Mouse (Mus musculus): Measurements from ENCODE around the gene Dcbld1. TPM values are rescaled to one million over a fixed set of nuclear protein-coding genes. Genes with fewer than 3 reads are reported as not detected.

Gene Dcbld1
- polyA plus RNA-seq, 1 experiment from 2014 or later, result 21.9 TPM

DNA sequence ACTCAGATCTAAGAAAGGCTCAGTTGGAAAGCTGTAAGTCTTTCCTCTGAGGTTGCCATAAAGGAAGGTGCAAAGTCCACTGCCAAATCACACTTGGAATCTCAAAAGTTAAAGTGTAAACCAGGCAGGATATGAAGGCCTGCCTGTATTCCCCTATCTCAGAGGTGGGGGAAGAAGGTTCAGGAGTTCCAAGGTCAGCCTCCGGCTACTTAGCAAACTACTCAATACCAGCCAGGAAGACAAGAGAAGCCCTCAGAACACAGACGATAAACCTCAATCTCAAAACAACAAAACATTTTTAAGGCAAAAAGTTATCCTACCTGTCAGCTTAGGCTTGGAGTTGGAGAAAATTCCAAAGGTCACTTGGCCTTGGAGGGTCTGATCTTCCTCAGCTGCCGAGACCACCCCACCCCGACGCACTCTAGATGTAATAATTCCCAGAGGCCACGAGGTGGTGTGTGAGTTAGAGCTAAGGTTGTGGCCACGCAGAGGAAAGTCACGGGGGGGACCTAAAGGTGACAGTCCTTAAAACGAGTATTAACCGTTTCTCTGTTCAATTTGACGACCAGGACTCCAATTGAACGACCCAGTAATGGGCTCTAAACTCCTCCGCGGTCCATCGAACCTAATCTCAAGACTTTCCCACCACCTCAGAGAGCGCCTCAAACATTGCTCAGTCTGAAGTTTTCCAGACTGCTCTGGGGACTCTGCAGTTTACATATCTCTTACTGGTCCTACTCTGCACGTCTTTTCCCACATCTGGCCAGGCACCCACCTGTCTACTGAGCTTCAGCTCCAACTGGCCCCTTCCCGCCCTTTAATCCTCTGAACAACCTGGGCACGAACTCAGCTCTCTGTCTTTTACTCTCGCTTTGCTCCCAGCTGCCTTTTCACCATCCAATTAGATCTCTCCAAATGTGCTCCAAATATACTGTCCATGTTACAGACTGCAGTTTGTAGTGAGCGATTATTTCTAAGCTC lies 933 bp upstream of the Dcbld1 start:
- WGBS, result 13% methylated on average over 21 of the region's 21 CpGs
- Histone ChIP-seq H3K9ac (ENCODE audit: low read length) (0 out of 2 replicates have a peak overlapping the region, but pooled peaks have one; percentile 27), H3K4me2 (ENCODE audit: low read depth, severe bottlenecking) (peak overlapping the region; percentile 74), H3K4me1 (ENCODE audit: control insufficient read depth, insufficient read depth, low read length) (peaks cover 6% of the 10 kb centered on the region), H3K27ac (replicated peaks; ENCODE audit: low read depth, low read length) (no peak overlapping the region), H3K36me3 (ENCODE audit: control insufficient read depth, insufficient read depth, low read length) (no peaks in the 10 kb centered on the region), H3K27me3 (ENCODE audit: control insufficient read depth, insufficient read depth, low read length) (no peaks in the 10 kb centered on the region), H3K4me3 (ENCODE audit: low read depth, low read length) (peak overlapping the region; percentile 64), H3K9me3 (ENCODE audit: control insufficient read depth, low read length) (no peaks in the 10 kb centered on the region)
- ATAC-seq (ENCODE audit: insufficient number of reproducible peaks, low FRiP score, low TSS enrichment, low read depth) (0 out of 2 replicates have a peak, but pooled peaks have one; percentile 10), DNase-seq (ENCODE audit: low spot score) (peak; percentile 52)

DNA sequence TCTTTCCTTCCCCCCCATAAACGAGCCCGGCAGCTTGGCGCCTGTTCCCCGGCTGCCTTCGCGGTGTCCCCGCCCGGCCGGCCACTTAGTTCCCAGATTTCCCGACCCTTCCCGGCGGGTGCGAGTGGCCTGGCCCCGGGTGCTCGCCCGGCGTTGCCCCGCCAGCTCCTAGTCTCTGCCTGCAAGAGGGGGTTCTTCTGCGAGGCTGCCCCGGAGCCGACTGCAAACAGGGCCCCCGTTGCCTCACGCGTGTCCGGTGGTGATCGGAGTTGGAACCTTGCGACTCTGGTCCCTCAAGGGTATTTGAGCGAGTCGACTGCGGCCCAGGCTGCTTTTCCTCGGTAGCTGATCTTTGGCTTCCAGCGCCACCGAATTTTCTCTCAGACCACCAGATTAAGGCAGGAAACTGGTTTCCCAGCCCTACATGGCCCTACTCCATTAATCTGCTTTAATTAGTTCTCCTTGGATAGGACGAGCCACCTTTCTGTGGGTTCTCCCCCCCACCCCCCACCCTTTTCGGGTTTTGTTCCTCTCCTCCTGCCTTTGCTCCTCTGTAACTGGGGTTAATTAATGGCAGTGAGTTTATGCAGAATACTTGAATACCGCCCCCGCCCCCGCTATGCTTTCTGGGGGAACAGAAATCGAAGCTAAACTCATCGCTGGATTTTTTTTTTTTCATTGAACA lies 692 bp downstream of the Dcbld1 start:
- peak; percentile 68 for DNase-seq (ENCODE audit: low spot score)
- Histone ChIP-seq H3K4me2 (ENCODE audit: low read depth, severe bottlenecking) (peak overlapping the region; percentile 74), H3K9ac (ENCODE audit: low read length) (peak overlapping the region; percentile 68), H3K4me3 (ENCODE audit: low read depth, low read length) (peak overlapping the region; percentile 64), H3K27ac (replicated peaks; ENCODE audit: low read depth, low read length) (peak overlapping the region; percentile 10; the same call in 1 of the 2 replicates), H3K9me3 (ENCODE audit: control insufficient read depth, low read length) (no peaks in the 10 kb centered on the region), H3K4me1 (ENCODE audit: control insufficient read depth, insufficient read depth, low read length) (peaks cover 6% of the 10 kb centered on the region), H3K27me3 (ENCODE audit: control insufficient read depth, insufficient read depth, low read length) (no peaks in the 10 kb centered on the region), H3K36me3 (ENCODE audit: control insufficient read depth, insufficient read depth, low read length) (no peaks in the 10 kb centered on the region)
- WGBS, result under 1% methylated on average over 39 of the region's 40 CpGs
- ATAC-seq (ENCODE audit: insufficient number of reproducible peaks, low FRiP score, low TSS enrichment, low read depth), result peak; percentile 65; the same call in 1 of the 2 replicates

GRCm38 (mm10) chr10:52234654-52234981 lies 1.2 kb downstream of the Dcbld1 start:
- H3K36me3 ChIP-seq (ENCODE audit: control insufficient read depth, insufficient read depth, low read length), result no peaks in the 10 kb centered on the region
- peak overlapping the region; percentile 64 for H3K4me3 ChIP-seq (ENCODE audit: low read depth, low read length)
- no peak for DNase-seq (ENCODE audit: low spot score)
- 20% methylated on average over 7 of the region's 7 CpGs for WGBS
- H3K27ac ChIP-seq (replicated peaks; ENCODE audit: low read depth, low read length), result no peak overlapping the region
- H3K27me3 ChIP-seq (ENCODE audit: control insufficient read depth, insufficient read depth, low read length), result no peaks in the 10 kb centered on the region
- H3K4me2 ChIP-seq (ENCODE audit: low read depth, severe bottlenecking), result peak overlapping the region; percentile 74
- H3K9ac ChIP-seq (ENCODE audit: low read length), result peak overlapping the region; percentile 68; the same call in 1 of the 2 replicates
- no peak for ATAC-seq (ENCODE audit: insufficient number of reproducible peaks, low FRiP score, low TSS enrichment, low read depth)
- H3K9me3 ChIP-seq (ENCODE audit: control insufficient read depth, low read length), result no peaks in the 10 kb centered on the region
- H3K4me1 ChIP-seq (ENCODE audit: control insufficient read depth, insufficient read depth, low read length), result peaks cover 6% of the 10 kb centered on the region

DNA sequence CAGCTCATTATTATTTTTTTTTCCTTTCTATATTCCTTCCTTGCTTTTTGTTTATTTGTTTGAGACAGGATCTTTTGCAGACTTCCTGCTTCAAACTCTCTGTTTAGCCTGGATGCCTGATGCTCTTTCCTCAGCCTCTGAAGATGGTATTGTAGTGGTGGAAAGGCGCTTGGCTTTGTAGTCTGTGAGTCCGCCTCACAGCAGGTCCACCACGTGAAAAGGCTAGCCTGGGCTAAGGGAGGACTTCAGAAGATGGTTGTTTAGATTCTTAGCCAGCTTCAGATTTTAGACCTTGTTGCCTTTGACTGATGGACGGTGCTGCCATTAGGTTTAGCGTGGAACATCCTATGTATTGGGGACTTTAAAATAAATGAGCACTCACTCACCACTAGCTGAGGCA lies 2.0 kb downstream of the Dcbld1 start:
- no peak overlapping the region for H3K9ac ChIP-seq (ENCODE audit: low read length)
- H3K4me3 ChIP-seq (ENCODE audit: low read depth, low read length), result no peak overlapping the region
- H3K9me3 ChIP-seq (ENCODE audit: control insufficient read depth, low read length), result no peaks in the 10 kb centered on the region
- H3K4me2 ChIP-seq (ENCODE audit: low read depth, severe bottlenecking), result no peak overlapping the region
- ATAC-seq (ENCODE audit: insufficient number of reproducible peaks, low FRiP score, low TSS enrichment, low read depth) (no peak), DNase-seq (ENCODE audit: low spot score) (no peak)
- 89% methylated on average over 5 of the region's 5 CpGs for WGBS
- H3K4me1 ChIP-seq (ENCODE audit: control insufficient read depth, insufficient read depth, low read length), result peaks cover 6% of the 10 kb centered on the region
- no peaks in the 10 kb centered on the region for H3K36me3 ChIP-seq (ENCODE audit: control insufficient read depth, insufficient read depth, low read length)
- H3K27me3 ChIP-seq (ENCODE audit: control insufficient read depth, insufficient read depth, low read length), result no peaks in the 10 kb centered on the region
- H3K27ac ChIP-seq (replicated peaks; ENCODE audit: low read depth, low read length), result no peak overlapping the region

DNA sequence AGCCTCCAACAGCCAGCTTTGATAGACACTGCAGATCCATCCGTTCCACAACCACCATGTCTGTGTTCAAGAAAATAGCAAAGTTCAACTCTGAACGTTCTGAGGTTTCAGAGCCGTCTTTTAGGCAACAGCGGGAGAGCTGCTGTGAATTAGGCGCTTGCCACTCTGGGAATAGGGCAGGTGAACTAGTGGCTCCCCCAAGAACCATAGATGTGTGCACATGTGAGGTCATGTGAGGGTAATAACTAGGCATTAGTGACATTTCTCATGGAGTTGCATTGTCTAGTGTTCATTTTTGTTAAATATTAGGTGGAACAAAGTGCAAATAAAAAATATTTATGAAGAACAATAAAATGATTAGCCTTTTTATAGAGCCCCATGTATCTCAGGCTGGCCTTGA lies 8.6 kb downstream of the Dcbld1 start:
- Histone ChIP-seq H3K27ac (replicated peaks; ENCODE audit: low read depth, low read length) (no peak overlapping the region), H3K36me3 (ENCODE audit: control insufficient read depth, insufficient read depth, low read length) (no peaks in the 10 kb centered on the region), H3K4me1 (ENCODE audit: control insufficient read depth, insufficient read depth, low read length) (no peaks in the 10 kb centered on the region), H3K27me3 (ENCODE audit: control insufficient read depth, insufficient read depth, low read length) (no peaks in the 10 kb centered on the region), H3K4me2 (ENCODE audit: low read depth, severe bottlenecking) (no peak overlapping the region), H3K9me3 (ENCODE audit: control insufficient read depth, low read length) (no peaks in the 10 kb centered on the region), H3K9ac (ENCODE audit: low read length) (no peak overlapping the region), H3K4me3 (ENCODE audit: low read depth, low read length) (no peak overlapping the region)
- no peak for DNase-seq (ENCODE audit: low spot score)
- WGBS, result 86% methylated on average over 5 of the region's 5 CpGs
- no peak for ATAC-seq (ENCODE audit: insufficient number of reproducible peaks, low FRiP score, low TSS enrichment, low read depth)

- ATAC-seq (ENCODE audit: insufficient number of reproducible peaks, low FRiP score, low TSS enrichment, low read depth), result no peak
Observed at GRCm38 (mm10) chr10:52242680-52243323, 9.4 kb downstream of the Dcbld1 start.

DNA sequence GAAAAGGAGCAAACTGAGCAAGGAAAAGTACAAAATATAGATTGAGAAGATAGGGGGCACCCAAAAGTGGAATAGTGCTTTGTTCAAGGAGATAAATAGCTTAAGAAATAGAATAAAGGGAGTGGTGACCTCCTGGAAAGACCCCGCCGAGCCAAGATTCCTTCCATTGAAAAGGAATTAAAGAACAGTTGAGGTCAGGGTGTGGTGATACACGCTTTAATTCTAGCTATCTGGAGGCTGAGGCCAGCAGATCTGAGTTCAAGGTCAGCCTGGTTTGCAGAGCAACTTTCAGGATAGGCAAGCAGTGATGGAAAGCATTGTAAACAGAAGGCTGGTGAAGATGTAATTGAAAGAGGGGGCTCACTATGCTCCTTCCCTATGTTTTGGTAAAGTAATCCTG lies 12.8 kb downstream of the Dcbld1 start:
- no peak for DNase-seq (ENCODE audit: low spot score)
- no peak for ATAC-seq (ENCODE audit: insufficient number of reproducible peaks, low FRiP score, low TSS enrichment, low read depth)
- 93% methylated on average over 3 of the region's 3 CpGs for WGBS
- Histone ChIP-seq H3K36me3 (ENCODE audit: control insufficient read depth, insufficient read depth, low read length) (no peaks in the 10 kb centered on the region; the same call in 1 of the 2 replicates), H3K4me3 (ENCODE audit: low read depth, low read length) (no peak overlapping the region), H3K9ac (ENCODE audit: low read length) (no peak overlapping the region), H3K4me2 (ENCODE audit: low read depth, severe bottlenecking) (no peak overlapping the region), H3K9me3 (ENCODE audit: control insufficient read depth, low read length) (no peaks in the 10 kb centered on the region), H3K27me3 (ENCODE audit: control insufficient read depth, insufficient read depth, low read length) (no peaks in the 10 kb centered on the region), H3K27ac (replicated peaks; ENCODE audit: low read depth, low read length) (no peak overlapping the region), H3K4me1 (ENCODE audit: control insufficient read depth, insufficient read depth, low read length) (no peaks in the 10 kb centered on the region)

More at GRCm38 (mm10) chr10:52242680-52243323, 9.4 kb downstream of the Dcbld1 start:
- Histone ChIP-seq H3K4me3 (ENCODE audit: low read depth, low read length) (no peak overlapping the region), H3K4me2 (ENCODE audit: low read depth, severe bottlenecking) (no peak overlapping the region), H3K9me3 (ENCODE audit: control insufficient read depth, low read length) (no peaks in the 10 kb centered on the region), H3K27ac (replicated peaks; ENCODE audit: low read depth, low read length) (no peak overlapping the region), H3K4me1 (ENCODE audit: control insufficient read depth, insufficient read depth, low read length) (no peaks in the 10 kb centered on the region), H3K9ac (ENCODE audit: low read length) (no peak overlapping the region), H3K36me3 (ENCODE audit: control insufficient read depth, insufficient read depth, low read length) (no peaks in the 10 kb centered on the region), H3K27me3 (ENCODE audit: control insufficient read depth, insufficient read depth, low read length) (no peaks in the 10 kb centered on the region)
- DNase-seq (ENCODE audit: low spot score), result no peak
- 62% methylated on average over 7 of the region's 7 CpGs for WGBS

- H3K36me3 ChIP-seq (ENCODE audit: control insufficient read depth, insufficient read depth, low read length), result no peaks in the 10 kb centered on the region; the same call in 1 of the 2 replicates
- DNase-seq (ENCODE audit: low spot score) (no peak), ATAC-seq (ENCODE audit: insufficient number of reproducible peaks, low FRiP score, low TSS enrichment, low read depth) (no peak)
- H3K27me3 ChIP-seq (ENCODE audit: control insufficient read depth, insufficient read depth, low read length), result no peaks in the 10 kb centered on the region
- no peak overlapping the region for H3K4me2 ChIP-seq (ENCODE audit: low read depth, severe bottlenecking)
- no peak overlapping the region for H3K4me3 ChIP-seq (ENCODE audit: low read depth, low read length)
- 94% methylated on average over 1 of the region's 1 CpGs for WGBS
- no peak overlapping the region for H3K27ac ChIP-seq (replicated peaks; ENCODE audit: low read depth, low read length)
- no peak overlapping the region for H3K9ac ChIP-seq (ENCODE audit: low read length)
- no peaks in the 10 kb centered on the region for H3K9me3 ChIP-seq (ENCODE audit: control insufficient read depth, low read length)
- H3K4me1 ChIP-seq (ENCODE audit: control insufficient read depth, insufficient read depth, low read length), result no peaks in the 10 kb centered on the region
Observed at GRCm38 (mm10) chr10:52252240-52252639, 18.8 kb downstream of the Dcbld1 start.

All from limb, embryonic 11.5 days (tissue).